Mouse (Mus musculus) thymus, postnatal 0 days (tissue): ENCODE measurements around the gene Lyplal1. TPM values are rescaled to one million over a fixed set of nuclear protein-coding genes. Genes with fewer than 3 reads are reported as not detected.

Experiments used
- DNase-seq: peaks from one replicate; pipeline ENCODE4 v3.0.0-alpha.2; 2015; ENCODE audit warnings: low spot score
- polyA plus RNA-seq: library from polyadenylated mRNA; unstranded; fragments of >200 nt; fragmentation: Nextera tagmentation; extraction: Ambion mirVana; gene quantifications from 2 replicates; pipeline ENCODE4 v1.2.1, GENCODE M21; 2015

Gene Lyplal1
- polyA plus RNA-seq, 1 experiment from 2014 or later, result 5.4 TPM

DNA sequence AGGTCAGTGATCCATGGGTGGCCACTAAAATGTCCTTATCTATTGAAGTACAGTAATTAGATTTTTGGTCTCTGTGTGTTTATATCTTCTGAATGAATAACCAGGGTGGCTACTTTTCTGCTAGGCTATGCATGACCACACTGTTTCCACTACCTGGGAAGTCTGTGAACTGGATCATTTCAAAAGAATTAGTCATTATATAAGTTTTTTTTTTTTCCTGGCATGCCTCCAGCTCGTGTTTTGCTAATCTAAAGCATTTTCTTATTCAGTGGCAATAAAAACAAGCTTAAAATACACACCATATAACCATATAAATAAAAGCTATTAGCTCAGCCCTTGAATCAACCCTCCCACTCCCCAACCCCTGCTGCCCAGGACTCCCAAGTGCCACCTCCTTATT is 75.3 kb downstream of the Lyplal1 start:
- no peak for DNase-seq
